Mouse (Mus musculus): Measurements from ENCODE around the gene Clec4d. TPM values are rescaled to one million over a fixed set of nuclear protein-coding genes. Genes with fewer than 3 reads are reported as not detected.
"Not testable (repeated sequence)": the region's sequence is repeated elsewhere in the genome, so short reads cannot be mapped to it uniquely, and the experiment has no call there.

Gene Clec4d
- total and polyA plus RNA-seq, 3 experiments: 0.91 to 28.7 (median 12.6) TPM

GRCm38 (mm10) chr6:123266945-123267344 lies 5.0 kb downstream of the Clec4d start:
- no peaks in the 10 kb centered on the region for H3K9me3 ChIP-seq (replicated peaks)
- TF ChIP-seq TAL1 (conservative IDR thresholded peaks at IDR 0.05; ENCODE audit: low read depth, low read length) (peak; percentile 53; the same call in 1 of the 2 replicates), GATA1 (IDR thresholded peaks at IDR 0.05; ENCODE audit: borderline replicate concordance, low read length) (no peak)
- H3K4me3 ChIP-seq (ENCODE audit: low read depth, low read length): peak overlapping the region; percentile 45
- peak; percentile 95 for ATAC-seq (ENCODE audit: extremely low read depth, insufficient number of reproducible peaks, low FRiP score, poor library complexity, severe bottlenecking)
- no peaks in the 10 kb centered on the region for H3K27me3 ChIP-seq (ENCODE audit: insufficient read depth, low read length)
- peaks cover 53% of the 10 kb centered on the region for H3K4me1 ChIP-seq (ENCODE audit: insufficient read depth, low read depth, low read length)
- H3K36me3 ChIP-seq (replicated peaks): peaks cover 16% of the 10 kb centered on the region
- peak; percentile 30 for DNase-seq (ENCODE audit: low spot score)

- Histone ChIP-seq H3K4me1 (ENCODE audit: insufficient read depth, low read depth, low read length) (no peaks in the 10 kb centered on the region; the same call in 1 of the 2 replicates), H3K4me3 (ENCODE audit: low read depth, low read length) (no peak overlapping the region), H3K9me3 (replicated peaks) (no peaks in the 10 kb centered on the region), H3K36me3 (replicated peaks) (peaks cover 2% of the 10 kb centered on the region), H3K27me3 (ENCODE audit: insufficient read depth, low read length) (no peaks in the 10 kb centered on the region)
- DNase-seq (ENCODE audit: low spot score) (no peak), ATAC-seq (ENCODE audit: extremely low read depth, insufficient number of reproducible peaks, low FRiP score, poor library complexity, severe bottlenecking) (no peak)
- TF ChIP-seq TAL1 (conservative IDR thresholded peaks at IDR 0.05; ENCODE audit: low read depth, low read length) (no peak), GATA2 (IDR thresholded peaks at IDR 0.05; ENCODE audit: borderline replicate concordance, low read depth, low read length) (no peak), POLR2AphosphoS5 (IDR thresholded peaks at IDR 0.05; ENCODE audit: insufficient replicate concordance, low read depth, low read length) (no peak), CTCF (IDR thresholded peaks at IDR 0.05; ENCODE audit: low read depth, low read length) (no peak), GATA1 (IDR thresholded peaks at IDR 0.05; ENCODE audit: borderline replicate concordance, low read length) (no peak)
Measured at GRCm38 (mm10) chr6:123279443-123279842, 17.5 kb downstream of the Clec4d start.

GRCm38 (mm10) chr6:123286311-123286710 lies 24.4 kb downstream of the Clec4d start:
- Histone ChIP-seq H3K9me3 (replicated peaks) (no peaks in the 10 kb centered on the region), H3K36me3 (replicated peaks) (peaks cover 4% of the 10 kb centered on the region), H3K27me3 (ENCODE audit: insufficient read depth, low read length) (no peaks in the 10 kb centered on the region), H3K4me1 (ENCODE audit: insufficient read depth, low read depth, low read length) (peaks cover 41% of the 10 kb centered on the region), H3K4me3 (ENCODE audit: low read depth, low read length) (no peak overlapping the region)
- no peak for TF ChIP-seq POLR2AphosphoS5 (IDR thresholded peaks at IDR 0.05; ENCODE audit: insufficient replicate concordance, low read depth, low read length)
- no peak for TF ChIP-seq GATA1 (IDR thresholded peaks at IDR 0.05; ENCODE audit: borderline replicate concordance, low read length)
- DNase-seq (ENCODE audit: low spot score): no peak
- ATAC-seq (ENCODE audit: extremely low read depth, insufficient number of reproducible peaks, low FRiP score, poor library complexity, severe bottlenecking): no peak

DNA sequence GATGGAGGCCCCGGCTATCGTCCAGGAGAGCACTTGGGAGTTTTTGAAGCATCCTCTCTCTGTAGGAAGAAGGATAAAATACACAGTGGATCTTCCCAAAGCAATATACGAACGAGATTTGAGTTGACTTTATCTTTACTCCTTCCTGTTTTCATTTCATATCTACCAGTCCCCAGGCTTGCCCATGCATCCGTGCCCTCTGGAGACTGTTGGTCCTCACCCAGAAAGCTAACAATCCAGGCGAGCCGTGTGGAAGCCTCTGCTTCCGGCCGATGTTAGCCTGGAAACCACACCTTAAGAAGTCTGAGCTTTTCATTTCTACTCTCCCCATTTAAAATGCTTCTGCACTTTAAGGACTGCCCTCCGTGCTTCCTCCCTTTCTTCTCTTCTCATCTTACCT lies 27.0 kb downstream of the Clec4d start:
- H3K27me3 ChIP-seq (ENCODE audit: insufficient read depth, low read length): no peaks in the 10 kb centered on the region
- peaks cover 2% of the 10 kb centered on the region for H3K36me3 ChIP-seq (replicated peaks)
- peak overlapping the region; percentile 29; the same call in 1 of the 2 replicates for H3K4me3 ChIP-seq (ENCODE audit: low read depth, low read length)
- TF ChIP-seq GATA2 (IDR thresholded peaks at IDR 0.05; ENCODE audit: borderline replicate concordance, low read depth, low read length) (no peak), TAL1 (conservative IDR thresholded peaks at IDR 0.05; ENCODE audit: low read depth, low read length) (peak; percentile 22; the same call in 1 of the 2 replicates), GATA1 (IDR thresholded peaks at IDR 0.05; ENCODE audit: borderline replicate concordance, low read length) (no peak)
- DNase-seq (ENCODE audit: low spot score): peak; percentile 5
- peaks cover 55% of the 10 kb centered on the region for H3K4me1 ChIP-seq (ENCODE audit: insufficient read depth, low read depth, low read length)
- H3K9me3 ChIP-seq (replicated peaks): no peaks in the 10 kb centered on the region
- peak; percentile 67 for ATAC-seq (ENCODE audit: extremely low read depth, insufficient number of reproducible peaks, low FRiP score, poor library complexity, severe bottlenecking)

DNA sequence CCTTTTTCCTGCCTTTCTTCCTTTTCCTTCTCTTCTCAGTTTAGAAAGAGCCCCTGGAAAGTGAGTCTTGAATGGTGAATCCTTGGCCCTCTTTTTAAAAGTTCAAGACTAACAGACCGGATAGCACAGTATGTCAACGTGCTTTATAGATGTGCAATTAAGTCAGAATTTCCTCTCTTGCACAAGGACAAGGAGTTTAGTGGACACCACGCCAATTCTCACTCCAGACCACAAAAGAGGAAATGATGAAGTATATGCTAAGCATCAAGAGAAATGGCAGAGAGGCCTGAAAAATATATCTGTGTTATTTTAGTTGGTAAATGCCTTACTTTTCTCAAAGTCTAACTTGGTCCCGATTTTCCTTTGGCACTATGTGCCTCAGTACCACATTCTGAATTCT lies 27.8 kb downstream of the Clec4d start, which contains the start of gene Clec4e:
Clec4e (minus strand) TSS at position 118 of the 400 bp plus-strand sequence.
- Histone ChIP-seq H3K4me3 (ENCODE audit: low read depth, low read length) (peak within 1 kb of the TSS; percentile 29; the same call in 1 of the 2 replicates), H3K36me3 (replicated peaks) (peaks cover 2% of the 10 kb centered on the region), H3K9me3 (replicated peaks) (no peaks in the 10 kb centered on the region), H3K4me1 (ENCODE audit: insufficient read depth, low read depth, low read length) (peaks cover 59% of the 10 kb centered on the region), H3K27me3 (ENCODE audit: insufficient read depth, low read length) (no peaks in the 10 kb centered on the region)
- no peak for ATAC-seq (ENCODE audit: extremely low read depth, insufficient number of reproducible peaks, low FRiP score, poor library complexity, severe bottlenecking)
- no peak for DNase-seq (ENCODE audit: low spot score)
- TF ChIP-seq CTCF (IDR thresholded peaks at IDR 0.05; ENCODE audit: low read depth, low read length): no peak
- no peak for TF ChIP-seq POLR2AphosphoS5 (IDR thresholded peaks at IDR 0.05; ENCODE audit: insufficient replicate concordance, low read depth, low read length)
- no peak for TF ChIP-seq TAL1 (conservative IDR thresholded peaks at IDR 0.05; ENCODE audit: low read depth, low read length)
- no peak for TF ChIP-seq GATA2 (IDR thresholded peaks at IDR 0.05; ENCODE audit: borderline replicate concordance, low read depth, low read length)
- TF ChIP-seq GATA1 (IDR thresholded peaks at IDR 0.05; ENCODE audit: borderline replicate concordance, low read length): no peak

DNA sequence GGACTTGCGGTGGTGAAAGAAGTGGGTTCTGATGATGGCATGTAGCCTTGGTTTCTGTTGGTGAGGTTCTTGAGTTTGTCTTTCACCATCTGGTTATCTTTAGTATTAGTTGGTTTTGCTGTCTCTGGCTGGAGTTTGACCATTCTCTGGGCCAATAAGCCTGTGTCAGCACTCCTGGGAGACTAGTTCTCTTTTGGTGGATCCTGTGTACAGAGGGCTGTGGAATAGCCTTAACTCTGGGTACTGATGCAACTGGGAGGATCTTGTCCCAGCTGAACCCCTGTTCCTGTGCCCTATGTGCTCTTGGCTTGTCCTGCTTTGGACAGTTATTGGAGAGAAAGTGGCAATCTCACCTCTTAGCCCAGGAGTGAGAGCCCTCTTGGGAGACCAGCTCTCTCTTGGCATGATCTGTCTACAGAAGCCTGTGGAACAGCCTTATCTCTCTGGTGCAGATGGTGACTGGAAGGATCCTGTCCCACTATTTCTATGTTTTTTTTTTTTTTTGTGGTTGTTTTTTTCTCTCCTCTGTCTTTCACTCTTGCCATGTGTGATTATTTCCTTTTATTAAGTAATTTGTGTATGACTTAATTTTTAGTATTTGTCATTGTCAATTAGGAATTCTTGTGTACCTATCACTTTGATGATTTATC lies 31.0 kb downstream of the Clec4d start:
- Histone ChIP-seq H3K36me3 (replicated peaks) (no peaks in the 10 kb centered on the region), H3K27me3 (ENCODE audit: insufficient read depth, low read length) (no peaks in the 10 kb centered on the region), H3K4me3 (ENCODE audit: low read depth, low read length) (peak overlapping the region; percentile 34; the same call in 1 of the 2 replicates), H3K9me3 (replicated peaks) (no peaks in the 10 kb centered on the region), H3K4me1 (ENCODE audit: insufficient read depth, low read depth, low read length) (peaks cover 57% of the 10 kb centered on the region)
- peak; percentile 87 for ATAC-seq (ENCODE audit: extremely low read depth, insufficient number of reproducible peaks, low FRiP score, poor library complexity, severe bottlenecking)
- DNase-seq (ENCODE audit: low spot score): peak; percentile 37
- no peak for TF ChIP-seq CTCF (IDR thresholded peaks at IDR 0.05; ENCODE audit: low read depth, low read length)
- TF ChIP-seq TAL1 (conservative IDR thresholded peaks at IDR 0.05; ENCODE audit: low read depth, low read length): peak; percentile 94
- TF ChIP-seq GATA1 (IDR thresholded peaks at IDR 0.05; ENCODE audit: borderline replicate concordance, low read length): no peak

- Histone ChIP-seq H3K4me1 (ENCODE audit: insufficient read depth, low read depth, low read length) (peaks cover 53% of the 10 kb centered on the region), H3K4me3 (ENCODE audit: low read depth, low read length) (peak overlapping the region; percentile 52; the same call in 1 of the 2 replicates)
- ATAC-seq (ENCODE audit: extremely low read depth, insufficient number of reproducible peaks, low FRiP score, poor library complexity, severe bottlenecking): not testable (repeated sequence)
Measured at GRCm38 (mm10) chr6:123293509-123293908, 31.6 kb downstream of the Clec4d start.

More at GRCm38 (mm10) chr6:123293509-123293908, 31.6 kb downstream of the Clec4d start:
- not testable (repeated sequence) for H3K27me3 ChIP-seq (ENCODE audit: insufficient read depth, low read length); DNase-seq (ENCODE audit: low spot score); H3K9me3 ChIP-seq (replicated peaks); H3K36me3 ChIP-seq (replicated peaks)
